Comparison of ENCODE assay signal across 18 mouse cellular contexts in the genomic region with DNA sequence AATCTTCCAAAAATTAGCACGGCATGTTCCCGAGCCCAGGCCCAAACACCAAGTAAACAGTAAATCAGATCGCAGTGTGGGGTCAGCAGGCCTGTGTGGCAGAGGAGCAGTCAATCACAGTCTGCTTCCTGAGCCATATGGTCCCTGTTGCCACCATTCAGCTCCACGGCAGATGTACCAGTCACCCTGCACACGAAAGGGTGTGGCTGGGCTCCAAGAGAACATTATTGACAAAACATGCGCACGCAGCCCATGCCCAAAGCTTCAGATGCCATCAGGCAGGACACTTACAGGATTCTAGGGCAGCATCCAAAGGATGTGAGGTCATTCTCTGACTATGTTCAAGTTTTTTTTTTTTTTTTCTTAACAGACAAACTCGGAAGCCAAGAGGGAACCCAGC.
DNase-seq lines count a peak whose midpoint lies in the region; ATAC-seq lines count a peak whose summit lies in the region.
"Had no signal": no experiment of that assay in that cellular context is flagged by ENCODE, and none has a peak within 500 bp of the region (broad histone marks: within the 10 kb centered on the region; RNA-seq: fewer than 3 reads in every experiment).

No protein-coding gene starts in this region.

- peak; percentile 26 for DNase-seq in embryo, embryonic 10 days (ENCODE audit: low spot score)
- no peak for DNase-seq in embryo, embryonic 9.5 days (ENCODE audit: extremely low spot score)
- peak; percentile 55 for DNase-seq in left cerebral cortex, postnatal 4 days
- no peak for DNase-seq in left cerebral cortex, adult 11 months (ENCODE audit: low spot score)
- DNase-seq in neural tube, embryonic 11.5 days (ENCODE audit: low spot score), result peak; percentile 29
- DNase-seq: adrenal gland, adult 2 months; adrenal gland, postnatal 25 days; cerebellum, adult 8-10 months; embryo, embryonic 11 days; forebrain, postnatal 0 days; gastrocnemius, postnatal 14 days; heart, adult 2 months; heart, postnatal 14 days had no signal

- H3K4me1 ChIP-seq in neural tube, embryonic 11.5 days (ENCODE audit: control insufficient read depth, insufficient read depth, low read length), result peaks cover 29% of the 10 kb centered on the region
- peaks cover 30% of the 10 kb centered on the region for H3K4me1 ChIP-seq in neural tube, embryonic 15.5 days

- H3K9me3 ChIP-seq in neural tube, embryonic 11.5 days (ENCODE audit: control insufficient read depth, low read length), result no peaks in the 10 kb centered on the region
- H3K9me3 ChIP-seq in neural tube, embryonic 15.5 days (replicated peaks), result no peaks in the 10 kb centered on the region
- H3K9me3 ChIP-seq: embryonic facial prominence, embryonic 12.5 days; heart, embryonic 15.5 days had no signal

- WGBS in neural tube, embryonic 11.5 days, result 51% methylated on average over 8 of the region's 8 CpGs
- WGBS in neural tube, embryonic 15.5 days, result 43% methylated on average over 8 of the region's 8 CpGs

- no peaks in the 10 kb centered on the region for H3K36me3 ChIP-seq in neural tube, embryonic 11.5 days (ENCODE audit: control insufficient read depth, insufficient read depth, low read length)
- no peaks in the 10 kb centered on the region for H3K36me3 ChIP-seq in neural tube, embryonic 15.5 days
- H3K36me3 ChIP-seq: embryonic facial prominence, embryonic 12.5 days; heart, embryonic 15.5 days had no signal

- H3K27ac ChIP-seq in neural tube, embryonic 11.5 days (ENCODE audit: low read depth, low read length), result no peak overlapping the region
- no peak overlapping the region for H3K27ac ChIP-seq in neural tube, embryonic 15.5 days (replicated peaks)
- H3K27ac ChIP-seq: embryonic facial prominence, embryonic 12.5 days; heart, adult 2 months; heart, embryonic 15.5 days had no signal

- intact Hi-C loops in left cerebral cortex, postnatal 4 days (cut with DNase I), result no loop called here

- no peak for ATAC-seq in neural tube, embryonic 11.5 days (ENCODE audit: insufficient read depth, low FRiP score, low TSS enrichment)
- no peak for ATAC-seq in neural tube, embryonic 15.5 days (ENCODE audit: low FRiP score)
- ATAC-seq: forebrain, postnatal 0 days; hindbrain, embryonic 16.5 days had no signal

- H3K27me3 ChIP-seq in neural tube, embryonic 11.5 days (ENCODE audit: control insufficient read depth, insufficient read depth, low read length), result no peaks in the 10 kb centered on the region
- H3K27me3 ChIP-seq in neural tube, embryonic 15.5 days (replicated peaks), result peaks cover 21% of the 10 kb centered on the region

- H3K9ac ChIP-seq in neural tube, embryonic 11.5 days (ENCODE audit: low read length), result no peak overlapping the region
- H3K9ac ChIP-seq in neural tube, embryonic 15.5 days (replicated peaks), result no peak overlapping the region
- H3K9ac ChIP-seq: embryonic facial prominence, embryonic 12.5 days; forebrain, postnatal 0 days; heart, embryonic 15.5 days had no signal

- H3K4me3 ChIP-seq in neural tube, embryonic 11.5 days (ENCODE audit: low read depth, low read length), result no peak overlapping the region
- H3K4me3 ChIP-seq in neural tube, embryonic 15.5 days (replicated peaks), result no peak overlapping the region
- H3K4me3 ChIP-seq: embryonic facial prominence, embryonic 12.5 days; heart, adult 2 months; heart, embryonic 15.5 days had no signal

- no peak overlapping the region for H3K4me2 ChIP-seq in neural tube, embryonic 11.5 days (ENCODE audit: low read depth)
- no peak overlapping the region for H3K4me2 ChIP-seq in neural tube, embryonic 15.5 days
- H3K4me2 ChIP-seq: embryonic facial prominence, embryonic 12.5 days; heart, embryonic 11.5 days; heart, embryonic 15.5 days had no signal

Comparison
In these comparisons a context has a peak if more than half of its experiments do, and no peak if none do; other contexts are left out.
1. DNase-seq: peak in embryo, embryonic 10 days (single experiment), left cerebral cortex, postnatal 4 days (single experiment) and neural tube, embryonic 11.5 days (single experiment); none in embryo, embryonic 9.5 days (single experiment) and left cerebral cortex, adult 11 months (single experiment).